Mouse (Mus musculus): ENCODE measurements around the gene Def8. TPM values are rescaled to one million over a fixed set of nuclear protein-coding genes. Genes with fewer than 3 reads are reported as not detected.

Def8 gene
- polyA plus RNA-seq, 1 experiment from 2014 or later = 11.6 TPM

- TF ChIP-seq CTCF (IDR thresholded peaks at IDR 0.05) (peak; percentile 74), EP300 (IDR thresholded peaks at IDR 0.05) (no peak)
- H3K27ac ChIP-seq (ENCODE audit: low read length) = no peak overlapping the region
- H3K4me1 ChIP-seq (ENCODE audit: insufficient read depth, low read depth, low read length) = no peaks in the 10 kb centered on the region
- no peak overlapping the region; the same call in 1 of the 2 replicates for H3K4me3 ChIP-seq (ENCODE audit: low read depth, low read length)
- 0 out of 2 replicates have a peak, but pooled peaks cover under 1% of the 10 kb centered on the region for H3K9me3 ChIP-seq (ENCODE audit: low read length)
- ATAC-seq (peak; percentile 57), DNase-seq (ENCODE audit: low spot score) (peak; percentile 72)
- peak overlapping the region; percentile 48 for H3K4me2 ChIP-seq (replicated peaks; ENCODE audit: low read depth, low read length)
- H3K9ac ChIP-seq (replicated peaks; ENCODE audit: low read depth) = no peak overlapping the region
- H3K27me3 ChIP-seq (replicated peaks; ENCODE audit: insufficient read depth, low read length) = no peaks in the 10 kb centered on the region
- 6% methylated on average over 17 of the region's 17 CpGs for WGBS
- no peaks in the 10 kb centered on the region for H3K36me3 ChIP-seq (ENCODE audit: insufficient read depth, low read length)
Observed at GRCm38 (mm10) chr8:123422056-123422780, 1.1 kb upstream of the Def8 start.

- no peak overlapping the region for H3K9ac ChIP-seq (replicated peaks; ENCODE audit: low read depth)
- no peak for ATAC-seq
- H3K4me3 ChIP-seq (ENCODE audit: low read depth, low read length) = no peak overlapping the region
- H3K36me3 ChIP-seq (ENCODE audit: insufficient read depth, low read length) = no peaks in the 10 kb centered on the region
- no peak overlapping the region for H3K4me2 ChIP-seq (replicated peaks; ENCODE audit: low read depth, low read length)
- no peak for TF ChIP-seq CTCF (IDR thresholded peaks at IDR 0.05)
- no peak for TF ChIP-seq EP300 (IDR thresholded peaks at IDR 0.05)
- no peak overlapping the region for H3K27ac ChIP-seq (ENCODE audit: low read length)
- 12% methylated on average over 3 of the region's 3 CpGs for WGBS
- no peaks in the 10 kb centered on the region for H3K27me3 ChIP-seq (replicated peaks; ENCODE audit: insufficient read depth, low read length)
- peaks cover 5% of the 10 kb centered on the region; the same call in 1 of the 2 replicates for H3K9me3 ChIP-seq (ENCODE audit: low read length)
- no peak for DNase-seq (ENCODE audit: low spot score)
- H3K4me1 ChIP-seq (ENCODE audit: insufficient read depth, low read depth, low read length) = no peaks in the 10 kb centered on the region
Observed at GRCm38 (mm10) chr8:123422781-123423159, 557 bp upstream of the Def8 start.

GRCm38 (mm10) chr8:123426511-123427509 is 3.5 kb downstream of the Def8 start:
- ATAC-seq (no peak), DNase-seq (ENCODE audit: low spot score) (no peak)
- Histone ChIP-seq H3K9me3 (ENCODE audit: low read length) (peaks cover 7% of the 10 kb centered on the region; the same call in 1 of the 2 replicates), H3K36me3 (ENCODE audit: insufficient read depth, low read length) (no peaks in the 10 kb centered on the region), H3K4me3 (ENCODE audit: low read depth, low read length) (no peak overlapping the region), H3K4me2 (replicated peaks; ENCODE audit: low read depth, low read length) (no peak overlapping the region), H3K27me3 (replicated peaks; ENCODE audit: insufficient read depth, low read length) (no peaks in the 10 kb centered on the region), H3K27ac (ENCODE audit: low read length) (no peak overlapping the region), H3K9ac (replicated peaks; ENCODE audit: low read depth) (no peak overlapping the region), H3K4me1 (ENCODE audit: insufficient read depth, low read depth, low read length) (no peaks in the 10 kb centered on the region)
- no peak for TF ChIP-seq CTCF (IDR thresholded peaks at IDR 0.05)
- no peak for TF ChIP-seq EP300 (IDR thresholded peaks at IDR 0.05)
- 96% methylated on average over 27 of the region's 27 CpGs for WGBS

- no peaks in the 10 kb centered on the region for H3K36me3 ChIP-seq (ENCODE audit: insufficient read depth, low read length)
- ATAC-seq = no peak
- DNase-seq (ENCODE audit: low spot score) = no peak
- H3K4me2 ChIP-seq (replicated peaks; ENCODE audit: low read depth, low read length) = no peak overlapping the region
- no peaks in the 10 kb centered on the region for H3K27me3 ChIP-seq (replicated peaks; ENCODE audit: insufficient read depth, low read length)
- 96% methylated on average over 24 of the region's 24 CpGs for WGBS
- no peak overlapping the region for H3K27ac ChIP-seq (ENCODE audit: low read length)
- TF ChIP-seq EP300 (IDR thresholded peaks at IDR 0.05) (no peak), CTCF (IDR thresholded peaks at IDR 0.05) (no peak)
- H3K4me3 ChIP-seq (ENCODE audit: low read depth, low read length) = no peak overlapping the region
- peaks cover 7% of the 10 kb centered on the region; the same call in 1 of the 2 replicates for H3K9me3 ChIP-seq (ENCODE audit: low read length)
- no peak overlapping the region for H3K9ac ChIP-seq (replicated peaks; ENCODE audit: low read depth)
- no peaks in the 10 kb centered on the region for H3K4me1 ChIP-seq (ENCODE audit: insufficient read depth, low read depth, low read length)
Observed at GRCm38 (mm10) chr8:123427639-123428275, 4.4 kb downstream of the Def8 start.

GRCm38 (mm10) chr8:123428343-123428893 is 5.1 kb downstream of the Def8 start:
- no peak for ATAC-seq
- H3K4me2 ChIP-seq (replicated peaks; ENCODE audit: low read depth, low read length) = no peak overlapping the region
- H3K4me1 ChIP-seq (ENCODE audit: insufficient read depth, low read depth, low read length) = no peaks in the 10 kb centered on the region
- H3K9ac ChIP-seq (replicated peaks; ENCODE audit: low read depth) = no peak overlapping the region
- peaks cover 7% of the 10 kb centered on the region; the same call in 1 of the 2 replicates for H3K9me3 ChIP-seq (ENCODE audit: low read length)
- WGBS = 97% methylated on average over 29 of the region's 29 CpGs
- no peaks in the 10 kb centered on the region for H3K36me3 ChIP-seq (ENCODE audit: insufficient read depth, low read length)
- DNase-seq (ENCODE audit: low spot score) = no peak
- H3K27ac ChIP-seq (ENCODE audit: low read length) = no peak overlapping the region
- TF ChIP-seq EP300 (IDR thresholded peaks at IDR 0.05) = no peak
- no peak for TF ChIP-seq CTCF (IDR thresholded peaks at IDR 0.05)
- H3K27me3 ChIP-seq (replicated peaks; ENCODE audit: insufficient read depth, low read length) = no peaks in the 10 kb centered on the region
- no peak overlapping the region for H3K4me3 ChIP-seq (ENCODE audit: low read depth, low read length)
